Mouse (Mus musculus): ENCODE data around the gene Cyb561.

GRCm38 (mm10) chr11:105927065-105928030 lies 25.8 kb downstream of the Cyb561 start:
- TF ChIP-seq CTCF (IDR thresholded peaks at IDR 0.05; ENCODE audit: control insufficient read depth, insufficient read depth, insufficient read length) (peak; percentile 66), MYOG (IDR thresholded peaks at IDR 0.05; ENCODE audit: control insufficient read depth, extremely low read depth, insufficient read length) (no peak), MYOD1 (IDR thresholded peaks at IDR 0.05; ENCODE audit: control insufficient read depth, insufficient read length, low read depth) (no peak), MAX (IDR thresholded peaks at IDR 0.05) (no peak), USF1 (IDR thresholded peaks at IDR 0.05; ENCODE audit: low read depth) (no peak)
